Mouse (Mus musculus): ENCODE measurements around the gene Zfp652.
"Not testable (repeated sequence)": the region's sequence is repeated elsewhere in the genome, so short reads cannot be mapped to it uniquely, and the experiment has no call there.

The Zfp652 gene

DNA sequence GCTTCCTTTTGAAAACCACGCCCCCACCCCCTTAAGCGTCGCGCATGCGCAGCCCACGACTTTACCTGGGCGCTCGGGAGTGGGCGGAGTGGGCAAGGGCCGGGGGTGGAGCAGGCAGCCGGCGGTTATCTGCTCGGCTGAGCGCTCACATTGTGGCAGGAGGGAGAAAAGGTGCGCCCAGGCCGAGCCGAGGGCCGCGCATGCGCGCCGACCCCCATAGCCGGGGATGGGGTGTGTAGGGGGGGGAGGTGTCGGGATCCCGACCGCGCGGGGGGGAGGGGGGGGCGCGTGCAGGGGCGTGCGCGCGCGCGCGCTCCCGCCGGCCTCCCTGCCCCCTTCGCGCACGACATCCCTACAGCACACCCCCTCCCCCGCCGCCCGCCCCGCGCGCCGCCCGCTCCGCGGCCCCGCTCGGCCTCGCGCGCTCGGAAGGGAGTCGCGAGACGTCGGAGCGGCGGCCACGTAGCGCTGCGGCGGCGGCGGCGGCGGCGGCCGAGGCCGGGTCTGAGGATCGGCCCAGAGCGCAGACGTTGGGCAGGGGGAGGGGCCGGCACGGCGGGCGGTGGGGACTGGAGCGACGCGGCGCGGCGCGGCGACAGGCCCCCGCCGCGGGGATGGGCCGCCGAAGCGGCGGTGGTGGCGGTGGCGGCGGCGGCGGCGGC is at the start of gene Zfp652:
Gene Zfp652, plus strand, starts transcription at position 111 of the 662 bp plus-strand sequence.
- DNase-seq: peak; percentile 88 to 96

DNA sequence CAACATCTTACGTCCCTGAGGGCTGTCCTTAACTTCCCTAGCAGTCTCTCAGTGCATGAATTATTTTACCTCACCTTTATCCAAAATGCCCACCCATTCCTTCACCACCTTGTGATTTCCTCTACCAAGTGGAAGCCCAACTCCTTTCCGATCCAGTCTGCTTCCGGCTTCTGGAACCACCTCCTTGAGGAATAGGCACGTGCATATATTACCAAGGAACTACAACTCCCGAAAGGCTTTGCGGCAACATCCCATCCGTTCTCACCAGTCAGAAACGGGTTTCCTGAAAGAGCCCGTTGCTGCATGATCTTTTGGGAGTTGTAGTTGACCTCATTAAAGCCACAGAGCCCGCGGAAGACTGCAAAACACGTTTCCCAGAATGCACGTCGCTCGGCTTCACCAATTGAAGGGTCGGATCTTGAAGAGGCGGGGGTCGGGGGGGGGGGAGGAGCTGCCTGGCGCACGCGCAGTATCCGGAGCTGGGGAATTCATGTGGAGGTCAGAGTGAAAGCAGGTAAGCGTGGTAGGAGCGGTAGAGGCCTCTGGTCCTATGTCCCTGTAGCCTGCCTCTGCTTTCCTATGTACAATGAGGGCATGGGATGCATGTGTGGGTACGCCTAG is 45.8 kb upstream of the Zfp652 start, which contains the start of gene Phb:
Gene Phb, plus strand, starts transcription at position 429 of the 621 bp plus-strand sequence.
- DNase-seq: peak; percentile 96 to 98

DNA sequence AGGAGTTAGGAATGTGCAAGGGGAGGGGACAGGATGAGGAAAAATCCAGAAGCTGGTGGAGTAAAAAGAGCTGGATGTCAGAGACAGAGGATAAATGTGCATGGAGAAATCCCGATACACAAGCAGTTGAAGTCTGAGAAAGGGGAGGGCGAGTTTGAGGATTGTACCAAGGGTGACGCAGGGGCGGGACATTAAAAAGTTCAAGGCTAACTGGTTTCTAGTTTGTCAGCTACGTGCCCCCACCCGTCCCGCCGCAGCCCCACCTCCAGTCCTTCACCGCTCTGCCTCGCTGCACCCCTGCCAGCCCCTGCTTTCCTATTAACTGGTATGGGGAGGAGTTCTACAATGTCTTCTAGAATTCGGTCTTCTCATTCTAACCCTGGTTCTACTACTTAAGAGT is 45.3 kb upstream of the Zfp652 start:
- DNase-seq: peak; percentile 68 to 88

DNA sequence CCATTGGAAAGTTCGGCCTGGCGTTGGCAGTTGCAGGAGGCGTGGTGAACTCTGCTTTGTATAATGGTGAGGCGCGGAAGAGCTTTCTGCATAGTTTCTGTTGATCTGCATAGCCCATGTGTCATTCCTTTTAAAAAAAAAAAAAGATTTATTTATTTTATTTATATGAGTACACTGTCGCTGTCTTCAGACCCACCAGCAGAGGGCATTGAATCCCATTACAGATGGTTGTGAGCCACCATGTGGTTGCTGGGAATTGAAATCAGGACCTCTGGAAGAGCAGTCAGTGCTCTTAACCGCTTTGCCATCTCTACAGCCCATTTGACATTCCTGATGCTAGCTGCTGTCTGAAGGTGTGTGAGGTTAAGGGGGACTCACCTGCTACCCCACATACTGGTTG is 44.4 kb upstream of the Zfp652 start:
- DNase-seq: not testable (repeated sequence)

DNA sequence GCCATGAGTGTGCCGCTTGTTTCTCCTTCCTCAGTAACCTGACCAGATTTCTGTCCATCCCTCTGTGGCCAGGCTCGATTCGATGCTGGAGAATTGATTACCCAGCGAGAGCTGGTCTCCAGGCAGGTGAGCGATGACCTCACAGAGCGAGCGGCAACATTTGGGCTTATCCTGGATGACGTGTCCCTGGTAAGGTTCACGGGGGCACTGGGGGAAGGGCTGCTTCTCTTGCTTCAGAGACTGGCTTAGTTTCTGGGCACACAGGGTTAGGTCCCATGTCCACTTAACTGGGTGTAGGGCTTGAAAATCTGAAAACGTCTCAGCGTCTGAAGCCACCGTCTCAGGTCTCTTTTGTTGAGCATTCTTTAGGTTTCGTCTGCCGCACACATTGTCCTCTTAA is 37.0 kb upstream of the Zfp652 start:
- DNase-seq: no peak

DNA sequence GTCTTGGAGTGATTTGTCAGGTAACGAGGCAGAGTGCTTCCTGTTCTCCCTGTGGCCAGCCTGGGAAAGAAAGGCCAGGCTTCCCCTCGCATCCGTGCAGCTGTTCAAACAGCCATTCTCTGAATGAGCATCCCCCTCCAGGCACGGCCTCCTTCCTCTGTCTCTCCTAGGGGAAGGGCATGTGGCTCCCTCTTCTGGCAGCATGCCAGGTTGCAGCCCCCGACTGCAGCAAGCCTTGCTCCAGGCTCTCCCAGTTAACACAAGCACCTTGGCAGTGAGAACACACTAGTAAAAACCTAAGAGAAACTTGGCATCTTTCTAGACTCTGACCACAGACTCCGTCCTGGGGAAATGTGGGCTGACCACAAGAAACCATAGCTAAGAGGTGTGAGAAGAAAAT is 36.2 kb upstream of the Zfp652 start:
- DNase-seq: peak; percentile 58 to 66

DNA sequence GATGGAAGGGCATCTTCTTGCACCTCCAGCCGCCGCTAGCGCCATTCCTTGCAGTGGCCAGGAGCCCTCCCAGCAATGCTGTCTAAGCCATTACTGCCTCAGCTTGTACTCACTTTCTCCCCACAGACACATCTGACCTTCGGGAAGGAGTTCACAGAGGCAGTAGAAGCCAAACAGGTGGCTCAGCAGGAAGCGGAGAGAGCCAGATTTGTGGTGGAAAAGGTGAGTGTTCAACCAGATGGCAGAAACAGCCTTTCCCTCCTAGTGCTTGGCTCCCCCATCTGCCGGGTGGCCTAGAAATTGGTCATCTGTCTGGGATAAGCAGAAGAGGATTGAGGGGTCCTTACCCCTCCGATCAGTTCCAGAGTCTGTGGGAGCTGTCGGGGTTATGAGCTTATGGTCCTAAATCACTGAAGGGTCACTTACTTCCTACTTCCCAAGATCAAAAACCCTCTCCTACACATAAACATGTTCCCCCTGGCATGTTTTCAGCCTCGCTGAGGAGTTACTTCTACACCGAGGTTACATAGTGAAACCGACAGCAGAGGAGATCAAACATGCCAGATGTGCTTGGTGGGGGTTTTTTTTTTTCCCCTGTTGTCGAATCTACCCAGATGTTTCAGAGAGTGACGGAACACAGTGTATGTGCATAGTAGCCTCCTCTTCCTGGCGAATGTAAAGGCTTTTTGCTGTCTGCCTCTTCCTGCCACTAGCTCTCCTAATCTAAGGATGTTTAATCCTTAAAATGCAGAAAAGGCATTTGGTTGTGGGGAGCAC is 34.4 kb upstream of the Zfp652 start:
- DNase-seq: no peak

DNA sequence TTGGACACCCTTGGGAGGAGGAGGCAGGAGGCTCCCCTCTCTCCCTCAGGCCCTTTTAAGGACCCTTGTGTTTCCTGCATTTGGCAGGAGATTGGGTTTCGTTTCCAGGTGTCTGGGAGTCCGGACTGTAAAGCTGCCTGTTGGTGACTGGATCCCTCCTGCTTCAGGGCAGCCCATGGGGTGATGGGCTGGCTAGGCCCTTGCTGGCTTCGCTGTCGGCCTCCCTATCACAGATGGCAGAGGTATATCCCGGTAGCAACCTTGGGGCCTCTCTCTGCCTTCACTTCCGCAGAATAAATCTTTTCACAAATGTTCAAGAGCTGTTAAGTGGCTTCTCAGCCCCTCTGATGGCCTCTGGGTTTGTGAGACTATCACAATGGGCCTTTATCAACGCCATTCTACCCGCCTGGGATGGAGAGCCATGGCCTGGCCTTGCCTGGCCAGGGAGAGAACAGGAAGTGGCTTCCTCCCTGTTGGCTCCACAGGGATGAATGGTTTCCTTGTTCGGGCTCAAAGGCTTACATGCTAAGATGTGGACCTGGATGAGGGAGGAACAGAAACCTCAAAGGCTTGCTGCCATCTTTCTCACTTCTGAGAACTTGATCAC is 30.4 kb upstream of the Zfp652 start:
- no peak for DNase-seq

DNA sequence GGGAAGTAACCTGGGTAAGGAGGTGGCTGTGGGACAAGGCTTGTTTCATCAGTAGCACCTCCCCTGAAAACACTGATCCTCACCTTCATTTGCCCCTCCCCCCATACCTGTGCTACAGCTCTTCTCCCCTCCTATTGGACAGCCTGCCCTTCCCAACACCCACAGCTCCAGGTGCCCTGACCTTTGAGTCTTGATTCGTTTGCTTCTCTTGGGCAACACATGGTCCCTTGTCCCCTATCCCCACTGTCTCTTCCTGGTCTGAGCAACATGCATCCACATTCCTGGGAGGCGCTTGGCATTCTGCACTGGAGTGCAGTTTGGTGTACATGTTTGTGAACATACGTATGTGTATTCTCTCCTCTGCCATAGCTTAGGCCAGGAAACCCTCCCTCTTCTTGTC is 29.5 kb upstream of the Zfp652 start:
- DNase-seq: no peak

DNA sequence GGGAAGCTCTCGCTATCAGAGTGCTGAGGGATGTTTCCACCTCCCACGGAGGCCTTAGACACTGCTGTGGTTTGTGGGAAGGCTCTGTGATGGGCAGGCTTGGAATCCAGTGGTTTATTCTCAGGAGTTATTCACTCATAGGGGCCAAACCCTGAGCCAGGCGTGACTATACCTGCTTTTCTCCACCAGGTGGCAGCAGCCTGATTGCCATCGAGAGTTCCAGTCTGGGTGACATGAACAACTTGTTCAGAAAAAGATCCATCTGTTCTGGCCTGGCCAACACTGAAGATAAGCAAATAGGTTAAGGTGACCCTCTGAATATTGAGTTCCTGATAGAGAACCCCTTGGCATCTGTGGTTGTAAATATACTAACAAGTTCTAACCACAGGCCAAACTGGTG is 26.4 kb upstream of the Zfp652 start:
- peak; percentile 76 to 84 for DNase-seq

DNA sequence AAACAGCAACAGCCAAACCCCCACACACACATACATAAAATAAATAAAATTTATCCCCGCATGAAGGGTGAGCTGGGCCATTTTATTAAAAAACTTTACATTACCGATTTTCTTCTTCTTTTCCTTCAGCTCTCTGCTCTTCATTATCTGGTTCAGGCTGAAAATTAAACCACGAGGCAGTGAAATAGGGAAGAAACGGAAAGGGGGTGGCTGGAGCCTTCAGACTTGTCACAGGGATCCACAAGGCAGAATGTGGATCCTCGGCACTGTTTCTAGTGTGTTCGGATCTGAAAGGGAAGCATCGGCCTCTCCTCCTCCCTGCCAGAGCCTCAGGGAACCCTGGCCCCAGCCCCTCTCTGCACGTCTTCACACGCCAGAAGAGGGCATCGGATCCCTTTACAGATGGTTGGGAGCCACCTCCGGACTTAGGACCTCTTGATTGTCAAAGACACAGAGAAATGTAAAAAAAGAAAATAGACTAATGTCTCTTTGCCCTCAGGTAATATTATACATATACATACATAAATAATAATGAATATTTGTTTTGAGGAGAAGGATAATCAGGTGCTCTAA is 25.3 kb upstream of the Zfp652 start:
- DNase-seq: no peak

DNA sequence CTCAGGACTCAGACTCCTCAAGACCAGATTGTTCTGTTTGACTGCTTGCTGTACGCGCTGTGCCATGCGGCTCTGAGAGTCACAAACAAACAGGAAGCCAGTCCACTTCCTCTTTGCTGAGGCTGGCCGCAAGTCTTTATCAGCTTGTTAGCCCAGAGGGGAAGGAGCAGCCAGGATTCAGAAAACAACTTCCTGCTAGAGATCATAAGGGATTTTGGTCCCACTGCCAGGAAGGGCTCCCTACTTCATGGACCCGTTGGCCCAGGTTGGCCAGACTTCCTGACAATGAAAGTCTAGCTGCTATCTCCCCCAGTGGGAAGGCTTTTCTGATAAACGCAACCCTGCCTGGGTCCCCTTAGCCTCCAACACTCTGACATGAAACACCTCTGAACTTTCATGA is 24.0 kb upstream of the Zfp652 start:
- peak; percentile 60 to 82 for DNase-seq

DNA sequence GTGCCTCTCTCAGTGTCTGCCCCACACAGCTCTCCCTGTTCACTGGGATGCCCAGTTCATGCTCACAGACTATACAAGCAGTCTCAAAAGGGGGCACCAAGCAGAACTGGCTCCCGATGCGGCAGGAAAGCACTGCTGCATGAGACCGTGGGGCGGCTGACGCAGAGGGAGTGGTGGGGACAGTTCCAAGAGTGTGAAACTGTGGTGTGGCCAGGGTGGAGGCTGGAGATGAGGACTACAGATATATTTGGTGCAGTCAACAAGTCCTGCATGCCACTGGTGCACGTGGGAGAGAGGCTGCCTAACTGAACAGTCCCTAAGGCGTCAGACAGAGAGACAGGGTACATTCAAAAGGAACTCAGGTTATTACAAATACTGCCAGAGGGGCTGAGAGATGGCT is 23.5 kb upstream of the Zfp652 start:
- peak in 1 of 2 experiments; percentile 57 for DNase-seq

DNA sequence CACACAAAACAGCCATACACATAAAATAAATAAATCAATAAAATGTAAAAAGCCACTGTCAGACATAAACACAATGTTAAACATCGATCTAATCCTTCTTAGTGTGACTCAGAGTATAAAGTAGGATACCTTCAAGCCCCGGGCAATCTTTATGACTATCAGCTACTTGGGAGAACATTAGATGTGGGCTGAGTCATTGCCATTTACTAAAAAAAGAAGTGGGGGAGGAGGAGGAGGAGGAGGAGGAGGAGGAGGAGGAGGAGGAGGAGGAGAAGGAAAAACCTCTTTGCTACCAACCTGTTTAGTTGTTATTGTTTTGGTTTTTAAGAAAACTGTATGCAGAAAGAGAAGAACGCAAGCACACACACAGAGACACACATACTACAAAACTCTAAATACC is 22.9 kb upstream of the Zfp652 start:
- no peak for DNase-seq

DNA sequence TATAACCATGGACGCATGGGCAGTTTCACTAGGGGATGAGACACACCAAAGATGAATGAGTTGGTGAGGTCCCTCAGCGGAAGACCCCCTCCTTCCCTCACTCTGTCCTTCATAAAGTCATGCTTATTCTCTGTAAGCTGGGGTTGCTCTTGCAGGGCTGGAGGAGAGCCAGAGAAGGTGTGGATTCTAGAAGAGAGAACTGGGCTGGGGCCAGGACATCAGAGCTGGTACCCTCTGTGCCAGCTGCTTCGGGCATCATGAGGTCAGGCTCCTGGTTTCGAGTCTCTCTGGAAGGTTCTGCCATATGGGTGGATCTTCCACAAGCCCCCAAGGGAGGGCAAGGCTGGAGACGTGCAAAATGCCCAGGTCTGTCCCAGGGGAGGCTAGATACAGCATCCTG is 13.9 kb upstream of the Zfp652 start:
- DNase-seq: no peak

DNA sequence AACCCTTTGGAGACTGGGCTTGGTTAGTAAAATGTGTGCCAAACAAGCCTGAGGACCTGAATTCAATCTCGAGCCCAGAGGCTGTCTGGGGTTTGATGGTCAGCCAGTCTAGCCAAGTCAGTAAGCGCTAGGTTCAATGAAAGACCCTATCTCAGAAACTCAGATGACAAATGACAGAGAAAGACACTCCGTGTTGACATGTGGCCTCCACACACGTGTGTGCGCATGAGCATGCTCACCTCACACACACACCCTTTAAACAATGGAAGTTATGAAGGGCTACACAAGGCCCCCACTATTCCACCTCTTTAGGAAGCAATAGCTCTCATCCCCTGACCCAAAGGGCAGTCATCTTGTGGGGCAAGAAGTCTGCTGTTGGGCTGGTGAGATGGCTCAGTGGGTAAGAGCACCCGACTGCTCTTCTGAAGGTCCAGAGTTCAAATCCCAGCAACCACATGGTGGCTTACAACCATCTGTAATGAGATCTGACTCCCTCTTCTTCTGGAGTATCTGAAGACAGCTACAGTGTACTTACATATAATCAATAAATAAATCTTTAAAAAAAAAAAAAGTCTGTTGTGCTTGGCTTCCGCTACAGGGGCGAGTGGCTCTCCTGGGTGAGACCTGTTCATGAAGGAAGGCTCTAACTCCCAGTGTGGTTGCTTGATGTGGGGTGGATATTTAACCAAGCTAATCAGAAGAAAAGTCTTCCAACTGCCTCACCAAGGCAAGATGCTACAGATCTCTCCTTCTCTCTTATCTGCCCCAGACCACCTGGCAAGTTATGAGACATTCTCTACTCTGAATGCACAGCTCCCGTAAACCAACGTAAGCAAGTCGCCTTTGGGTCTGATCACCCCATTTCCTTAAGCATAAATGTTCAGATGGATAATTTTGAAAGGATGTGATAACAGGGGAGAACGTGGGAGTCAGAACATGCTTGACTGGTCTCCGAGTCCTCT is 11.4 kb upstream of the Zfp652 start:
- no peak for DNase-seq

DNA sequence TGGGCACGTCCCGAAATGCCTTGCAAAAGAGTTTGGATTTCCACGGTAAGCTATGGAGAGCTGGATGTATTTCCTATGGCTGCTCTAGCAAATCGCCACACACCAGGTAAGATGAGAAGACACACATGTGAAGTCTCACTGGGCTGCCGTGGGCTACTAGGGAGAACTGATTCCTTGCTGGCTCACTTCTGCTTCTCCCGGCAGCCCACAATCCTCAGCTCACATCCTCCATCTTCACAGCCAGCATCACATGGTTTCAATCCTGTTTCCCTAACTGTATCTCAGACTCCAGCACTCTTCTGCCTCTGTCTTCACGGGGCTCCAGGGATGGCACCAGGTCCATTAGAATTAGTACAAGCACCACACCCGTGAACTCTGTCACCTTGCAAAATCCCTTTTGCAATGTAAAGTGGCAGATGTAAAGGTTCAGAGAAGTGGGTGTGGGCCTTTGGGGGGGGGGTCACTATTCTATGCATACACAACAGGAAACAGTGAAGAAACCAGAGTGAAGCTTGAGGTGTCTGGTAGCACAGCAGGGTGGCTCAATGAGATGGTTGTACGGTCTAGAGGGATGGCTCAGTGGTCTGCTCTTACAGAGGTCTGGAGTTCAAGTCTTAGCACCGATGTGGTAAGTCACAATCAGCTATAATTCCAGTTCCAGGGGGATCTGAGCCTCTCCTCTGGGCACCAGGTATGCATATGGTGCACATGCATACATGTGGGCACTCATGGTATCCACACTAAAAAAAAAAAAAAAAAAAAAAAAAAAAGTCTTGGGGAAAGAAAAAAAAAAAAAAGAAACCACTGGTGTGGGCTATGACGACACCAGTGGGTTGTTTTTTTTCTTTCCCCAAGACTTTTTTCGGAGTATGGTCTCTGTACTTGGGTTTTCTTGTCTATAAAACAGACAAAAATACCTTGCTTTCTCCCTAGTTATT is 8.2 kb upstream of the Zfp652 start:
- no peak for DNase-seq

DNA sequence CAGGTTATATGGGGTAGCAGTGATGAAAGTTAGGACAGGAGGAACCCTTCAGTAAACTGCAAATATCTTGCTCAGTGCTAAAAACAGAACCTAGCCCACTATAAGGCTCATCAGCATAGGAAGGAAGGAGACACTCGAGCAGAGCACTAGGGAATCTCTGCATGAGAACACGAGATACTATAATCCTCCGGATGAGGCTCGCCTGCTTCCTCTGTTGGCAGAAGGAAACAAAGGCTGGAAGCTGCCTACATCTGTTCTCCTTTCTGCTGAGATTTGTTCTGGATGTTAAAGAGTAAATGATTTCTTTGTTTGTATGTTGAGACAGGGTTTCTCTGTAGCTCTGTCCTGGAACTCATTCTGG is 7.5 kb upstream of the Zfp652 start:
- no peak for DNase-seq

DNA sequence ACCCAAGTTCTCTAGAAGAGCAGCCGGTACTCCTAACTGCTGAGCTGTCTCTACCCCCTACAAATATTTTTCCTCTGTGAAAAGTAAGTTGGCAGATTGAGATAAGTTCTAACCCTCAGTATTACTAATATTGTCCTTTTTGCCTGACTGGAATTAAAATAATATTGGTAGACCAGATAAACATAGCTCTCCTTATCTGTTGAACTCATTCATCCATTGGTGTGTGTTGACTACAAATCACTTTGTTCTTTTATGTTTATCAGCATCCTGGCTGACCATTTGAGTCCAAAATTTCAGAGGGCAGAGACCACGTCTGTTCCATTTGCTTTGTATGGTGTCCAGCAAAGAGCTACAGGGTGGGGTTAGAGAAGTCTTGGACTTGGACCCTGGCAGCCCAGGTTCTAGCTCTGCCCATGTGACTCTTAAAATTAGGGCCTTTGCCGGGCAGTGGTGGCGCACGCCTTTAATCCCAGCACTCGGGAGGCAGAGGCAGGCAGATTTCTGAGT is 2.9 kb upstream of the Zfp652 start:
- DNase-seq: no peak

DNA sequence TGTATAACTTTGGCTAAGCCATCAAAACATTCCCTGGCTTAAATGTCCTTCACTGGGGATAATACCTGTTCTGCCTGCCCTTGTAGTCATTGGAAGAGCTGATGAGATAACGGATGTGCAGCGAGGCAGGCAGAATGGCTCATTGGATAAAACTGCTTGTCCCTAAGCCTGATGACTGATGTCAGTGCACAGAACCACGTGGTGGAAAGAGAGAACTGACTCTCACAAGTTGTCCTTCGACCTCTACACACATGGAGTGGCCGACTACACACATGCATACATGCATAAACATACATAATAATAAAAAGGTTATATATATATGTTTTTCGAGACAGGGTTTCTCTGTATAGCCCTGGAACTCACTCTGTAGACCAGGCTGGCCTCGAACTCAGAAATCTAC is 2.0 kb upstream of the Zfp652 start:
- no peak for DNase-seq
